Mouse (Mus musculus): Measurements from ENCODE around the gene Gm20388. TPM values are rescaled to one million over a fixed set of nuclear protein-coding genes. Genes with fewer than 3 reads are reported as not detected.
A peak's percentile ranks its signal among the peaks of the same experiment; 100 is the strongest.

Gm20388 gene
- polyA plus RNA-seq, 1 experiment: 28.1 TPM

- Histone ChIP-seq H3K27ac (ENCODE audit: insufficient read depth, low read length) (no peak overlapping the region), H3K9ac (ENCODE audit: low read depth, poor library complexity, severe bottlenecking) (no peak overlapping the region), H3K36me3 (ENCODE audit: control insufficient read depth, insufficient read depth, low read length, poor library complexity, severe bottlenecking) (no peaks in the 10 kb centered on the region), H3K27me3 (ENCODE audit: control insufficient read depth, insufficient read depth, low read length, poor library complexity, severe bottlenecking) (no peaks in the 10 kb centered on the region), H3K4me1 (ENCODE audit: control insufficient read depth, insufficient read depth, low read length) (no peaks in the 10 kb centered on the region), H3K9me3 (replicated peaks; ENCODE audit: control insufficient read depth, insufficient read depth, low read length, poor library complexity, severe bottlenecking) (no peaks in the 10 kb centered on the region), H3K4me3 (ENCODE audit: low read depth, low read length) (no peak overlapping the region)
- TF ChIP-seq POLR2A (IDR thresholded peaks at IDR 0.05; ENCODE audit: insufficient read depth, low read length) (no peak), EP300 (IDR thresholded peaks at IDR 0.05; ENCODE audit: insufficient read depth, low read depth, low read length) (no peak), CTCF (IDR thresholded peaks at IDR 0.05; ENCODE audit: low read depth, low read length) (no peak)
These were observed 396.5 kb downstream of the Gm20388 start for GRCm38 (mm10) chr8:120307103-120307502.

- Histone ChIP-seq H3K27me3 (ENCODE audit: control insufficient read depth, insufficient read depth, low read length, poor library complexity, severe bottlenecking) (no peaks in the 10 kb centered on the region), H3K9ac (ENCODE audit: low read depth, poor library complexity, severe bottlenecking) (no peak overlapping the region), H3K4me1 (ENCODE audit: control insufficient read depth, insufficient read depth, low read length) (no peaks in the 10 kb centered on the region), H3K36me3 (ENCODE audit: control insufficient read depth, insufficient read depth, low read length, poor library complexity, severe bottlenecking) (no peaks in the 10 kb centered on the region), H3K27ac (ENCODE audit: insufficient read depth, low read length) (no peak overlapping the region), H3K9me3 (replicated peaks; ENCODE audit: control insufficient read depth, insufficient read depth, low read length, poor library complexity, severe bottlenecking) (no peaks in the 10 kb centered on the region), H3K4me3 (ENCODE audit: low read depth, low read length) (no peak overlapping the region)
- TF ChIP-seq POLR2A (IDR thresholded peaks at IDR 0.05; ENCODE audit: insufficient read depth, low read length): no peak
- no peak for TF ChIP-seq CTCF (IDR thresholded peaks at IDR 0.05; ENCODE audit: low read depth, low read length)
- TF ChIP-seq EP300 (IDR thresholded peaks at IDR 0.05; ENCODE audit: insufficient read depth, low read depth, low read length): no peak
These were observed 396.9 kb downstream of the Gm20388 start for GRCm38 (mm10) chr8:120307528-120307927.

- no peak overlapping the region for H3K9ac ChIP-seq (ENCODE audit: low read depth, poor library complexity, severe bottlenecking)
- no peaks in the 10 kb centered on the region for H3K9me3 ChIP-seq (replicated peaks; ENCODE audit: control insufficient read depth, insufficient read depth, low read length, poor library complexity, severe bottlenecking)
- no peaks in the 10 kb centered on the region for H3K36me3 ChIP-seq (ENCODE audit: control insufficient read depth, insufficient read depth, low read length, poor library complexity, severe bottlenecking)
- no peak overlapping the region for H3K4me3 ChIP-seq (ENCODE audit: low read depth, low read length)
- H3K4me1 ChIP-seq (ENCODE audit: control insufficient read depth, insufficient read depth, low read length): no peaks in the 10 kb centered on the region
- H3K27me3 ChIP-seq (ENCODE audit: control insufficient read depth, insufficient read depth, low read length, poor library complexity, severe bottlenecking): no peaks in the 10 kb centered on the region
- no peak overlapping the region for H3K27ac ChIP-seq (ENCODE audit: insufficient read depth, low read length)
- TF ChIP-seq CTCF (IDR thresholded peaks at IDR 0.05; ENCODE audit: low read depth, low read length) (no peak), POLR2A (IDR thresholded peaks at IDR 0.05; ENCODE audit: insufficient read depth, low read length) (no peak), EP300 (IDR thresholded peaks at IDR 0.05; ENCODE audit: insufficient read depth, low read depth, low read length) (no peak)
These were observed 397.5 kb downstream of the Gm20388 start for GRCm38 (mm10) chr8:120308131-120308530.

GRCm38 (mm10) chr8:120308553-120308952, 397.9 kb downstream of the Gm20388 start:
- TF ChIP-seq CTCF (IDR thresholded peaks at IDR 0.05; ENCODE audit: low read depth, low read length) (no peak), EP300 (IDR thresholded peaks at IDR 0.05; ENCODE audit: insufficient read depth, low read depth, low read length) (no peak), POLR2A (IDR thresholded peaks at IDR 0.05; ENCODE audit: insufficient read depth, low read length) (no peak)
- Histone ChIP-seq H3K9ac (ENCODE audit: low read depth, poor library complexity, severe bottlenecking) (no peak overlapping the region), H3K27me3 (ENCODE audit: control insufficient read depth, insufficient read depth, low read length, poor library complexity, severe bottlenecking) (no peaks in the 10 kb centered on the region), H3K4me1 (ENCODE audit: control insufficient read depth, insufficient read depth, low read length) (no peaks in the 10 kb centered on the region), H3K9me3 (replicated peaks; ENCODE audit: control insufficient read depth, insufficient read depth, low read length, poor library complexity, severe bottlenecking) (no peaks in the 10 kb centered on the region), H3K27ac (ENCODE audit: insufficient read depth, low read length) (no peak overlapping the region), H3K4me3 (ENCODE audit: low read depth, low read length) (no peak overlapping the region), H3K36me3 (ENCODE audit: control insufficient read depth, insufficient read depth, low read length, poor library complexity, severe bottlenecking) (no peaks in the 10 kb centered on the region)

GRCm38 (mm10) chr8:120309326-120309725, 398.7 kb downstream of the Gm20388 start:
- no peak overlapping the region for H3K9ac ChIP-seq (ENCODE audit: low read depth, poor library complexity, severe bottlenecking)
- peak overlapping the region; percentile 3; the same call in 1 of the 2 replicates for H3K4me3 ChIP-seq (ENCODE audit: low read depth, low read length)
- no peak for TF ChIP-seq CTCF (IDR thresholded peaks at IDR 0.05; ENCODE audit: low read depth, low read length)
- TF ChIP-seq EP300 (IDR thresholded peaks at IDR 0.05; ENCODE audit: insufficient read depth, low read depth, low read length): no peak
- TF ChIP-seq POLR2A (IDR thresholded peaks at IDR 0.05; ENCODE audit: insufficient read depth, low read length): no peak
- no peak overlapping the region for H3K27ac ChIP-seq (ENCODE audit: insufficient read depth, low read length)
- H3K4me1 ChIP-seq (ENCODE audit: control insufficient read depth, insufficient read depth, low read length): no peaks in the 10 kb centered on the region
- H3K9me3 ChIP-seq (replicated peaks; ENCODE audit: control insufficient read depth, insufficient read depth, low read length, poor library complexity, severe bottlenecking): no peaks in the 10 kb centered on the region
- no peaks in the 10 kb centered on the region for H3K27me3 ChIP-seq (ENCODE audit: control insufficient read depth, insufficient read depth, low read length, poor library complexity, severe bottlenecking)
- H3K36me3 ChIP-seq (ENCODE audit: control insufficient read depth, insufficient read depth, low read length, poor library complexity, severe bottlenecking): no peaks in the 10 kb centered on the region

- no peaks in the 10 kb centered on the region for H3K4me1 ChIP-seq (ENCODE audit: control insufficient read depth, insufficient read depth, low read length)
- H3K36me3 ChIP-seq (ENCODE audit: control insufficient read depth, insufficient read depth, low read length, poor library complexity, severe bottlenecking): no peaks in the 10 kb centered on the region
- TF ChIP-seq POLR2A (IDR thresholded peaks at IDR 0.05; ENCODE audit: insufficient read depth, low read length) (no peak), EP300 (IDR thresholded peaks at IDR 0.05; ENCODE audit: insufficient read depth, low read depth, low read length) (no peak)
- no peaks in the 10 kb centered on the region for H3K27me3 ChIP-seq (ENCODE audit: control insufficient read depth, insufficient read depth, low read length, poor library complexity, severe bottlenecking)
- H3K27ac ChIP-seq (ENCODE audit: insufficient read depth, low read length): no peak overlapping the region
- H3K9me3 ChIP-seq (replicated peaks; ENCODE audit: control insufficient read depth, insufficient read depth, low read length, poor library complexity, severe bottlenecking): no peaks in the 10 kb centered on the region
- H3K9ac ChIP-seq (ENCODE audit: low read depth, poor library complexity, severe bottlenecking): no peak overlapping the region
- H3K4me3 ChIP-seq (ENCODE audit: low read depth, low read length): no peak overlapping the region
These were observed 399.4 kb downstream of the Gm20388 start for GRCm38 (mm10) chr8:120310063-120310462.

All from ES-Bruce4 (cell line).